Mouse (Mus musculus): ENCODE data around the gene Npepl1. TPM values are rescaled to one million over a fixed set of nuclear protein-coding genes. Genes with fewer than 3 reads are reported as not detected.

The Npepl1 gene
- 150 and 171 TPM in 2 replicates for polyA plus RNA-seq (2012; ENCODE audit: low replicate concordance)

DNA sequence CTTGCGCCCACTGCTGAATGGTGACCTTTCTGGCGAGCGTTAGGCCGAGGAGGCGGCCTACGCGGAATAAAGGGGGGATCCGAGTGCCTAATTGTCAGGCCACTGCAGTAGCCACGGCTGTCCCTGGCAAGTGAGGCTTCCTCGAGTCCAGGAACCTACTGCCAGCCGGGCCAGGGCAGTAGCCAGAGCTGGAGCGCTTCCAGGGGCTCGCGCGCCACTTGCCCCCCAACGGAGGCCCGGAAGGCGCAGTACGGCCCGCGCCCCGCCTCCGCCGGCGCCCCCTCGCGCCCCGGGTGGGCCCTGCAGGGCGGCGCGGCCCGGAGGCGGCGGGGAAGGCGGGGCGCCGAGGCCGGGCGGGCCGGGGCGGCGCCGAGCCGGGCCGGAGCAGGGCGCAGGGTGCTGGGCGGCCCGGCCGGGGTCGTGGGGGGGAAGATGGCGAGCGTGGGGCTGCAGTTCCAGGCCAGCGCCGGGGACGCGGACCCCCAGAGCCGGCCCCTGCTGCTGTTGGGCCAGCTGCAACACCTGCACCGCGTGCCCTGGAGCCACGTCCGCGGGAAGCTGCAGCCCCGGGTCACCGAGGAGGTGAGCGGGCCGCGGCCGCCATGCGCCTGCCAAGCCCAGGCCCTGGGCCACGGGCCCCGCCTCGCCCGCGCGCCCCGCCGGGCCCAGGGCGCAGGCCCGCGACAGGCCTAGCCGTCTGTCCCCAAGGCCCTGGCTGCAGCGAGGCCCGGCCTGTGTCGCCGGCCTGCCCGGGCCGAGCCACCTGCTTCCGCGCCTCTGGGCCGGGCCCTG, at the start of gene Npepl1:
TSS of gene Npepl1 (plus strand) at position 359 of the 792 bp plus-strand sequence.

DNA sequence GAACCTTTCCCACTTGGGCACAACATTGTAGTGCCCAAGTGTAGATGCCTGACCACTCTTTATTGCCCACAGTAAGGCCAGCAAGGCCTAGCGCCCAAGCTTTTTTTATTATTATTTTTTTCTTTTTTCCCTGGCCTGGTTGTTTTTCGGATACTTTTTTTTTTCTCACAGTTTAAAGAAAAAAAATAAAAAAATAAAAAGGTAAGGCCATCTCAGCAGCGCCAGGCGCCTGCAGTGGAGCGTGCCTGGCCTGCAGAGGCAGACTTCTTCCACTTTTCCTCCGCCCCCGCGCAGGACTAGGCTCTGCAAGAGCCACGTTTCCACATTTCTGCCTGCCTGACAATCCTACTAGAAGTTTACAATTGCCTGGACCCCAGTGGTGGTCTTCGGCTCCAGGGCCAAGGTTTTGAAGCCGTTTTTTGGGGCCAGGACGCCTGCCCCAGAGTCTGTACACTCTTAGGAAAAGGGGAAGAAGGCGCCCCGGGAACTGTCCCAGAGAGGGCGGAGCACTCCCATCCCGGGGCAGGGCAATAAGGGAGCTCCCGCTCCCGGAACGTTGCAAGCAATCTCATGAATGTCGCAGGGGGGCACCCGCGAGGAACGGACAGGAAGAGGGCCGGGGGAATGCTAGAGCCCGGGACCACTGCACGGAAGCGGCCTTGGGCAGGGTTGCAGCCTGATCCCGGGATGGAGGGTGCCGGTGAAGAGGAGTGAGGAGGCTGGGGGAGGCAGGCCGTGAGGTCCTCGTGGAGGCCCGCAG, 34.3 kb upstream of the Npepl1 start, which contains the start of gene Stx16:
TSS of gene Stx16 (plus strand) at position 636 of the 760 bp plus-strand sequence.

Other genes starting within 250 kb of the Npepl1 start
- gene Stx16, start 34.0 kb upstream of the Npepl1 start, polyA plus RNA-seq (2012; ENCODE audit: low replicate concordance): 11.4 and 21.1 TPM in 2 replicates
- 277 and 485 TPM in 2 replicates for gene Gnas, start 174.0 kb downstream of the Npepl1 start, polyA plus RNA-seq (2012; ENCODE audit: low replicate concordance)
- gene Gm20721, start 236.4 kb downstream of the Npepl1 start, polyA plus RNA-seq (2012; ENCODE audit: low replicate concordance): not detected in 2 replicates

All from leukemia stem cell, adult 10-12 weeks (primary cell).